Mouse (Mus musculus) limb, embryonic 10.5 days (tissue): Measurements from ENCODE around the gene Sumo2. TPM values are rescaled to one million over a fixed set of nuclear protein-coding genes. Genes with fewer than 3 reads are reported as not detected.

ENCODE experiments used
- DNase-seq: peaks from one replicate; pipeline ENCODE4 v3.0.0-alpha.2; 2017; ENCODE audit warnings: low spot score
- H3K27ac ChIP-seq: fragments of 300-500 bp; sonication (generic); 2 replicates; pipeline ENCODE4 v1.5.1; 2016; ENCODE audit warnings: mild to moderate bottlenecking
- H3K27me3 ChIP-seq: fragments of 300-500 bp; sonication (generic); 2 replicates; pipeline ENCODE4 v1.6.1; 2016; ENCODE audit warnings: low read depth, mild to moderate bottlenecking; ENCODE audit not compliant: poor library complexity, severe bottlenecking
- H3K36me3 ChIP-seq: fragments of 300-500 bp; sonication (generic); 2 replicates; pipeline ENCODE4 v1.6.1; 2016; ENCODE audit warnings: mild to moderate bottlenecking, moderate library complexity
- H3K4me1 ChIP-seq: fragments of 300-500 bp; sonication (generic); 2 replicates; pipeline ENCODE4 v1.6.1; 2016
- H3K4me3 ChIP-seq: fragments of 300-500 bp; sonication (generic); 2 replicates; pipeline ENCODE4 v1.5.1; 2016; ENCODE audit warnings: mild to moderate bottlenecking, moderate library complexity
- H3K9me3 ChIP-seq: fragments of 300-500 bp; sonication (generic); replicated peaks from 2 replicates; pipeline ENCODE4 v1.6.1; 2016; ENCODE audit warnings: mild to moderate bottlenecking
- WGBS: fragments of 180-500 bp; shearing (Covaris S2); methylation state at CpG from one replicate; pipeline ENCODE4 v1.1.7; 2016; 5-methylcytosine and 5-hydroxymethylcytosine counted together
- polyA plus RNA-seq: library from polyadenylated mRNA; unstranded; fragments of >200 nt; fragmentation: Nextera tagmentation; extraction: Ambion mirVana; gene quantifications from 2 replicates; pipeline ENCODE4 v1.2.1, GENCODE M21; 2016

Sumo2 gene
- polyA plus RNA-seq, 1 experiment from 2014 or later, result 1,406 TPM

DNA sequence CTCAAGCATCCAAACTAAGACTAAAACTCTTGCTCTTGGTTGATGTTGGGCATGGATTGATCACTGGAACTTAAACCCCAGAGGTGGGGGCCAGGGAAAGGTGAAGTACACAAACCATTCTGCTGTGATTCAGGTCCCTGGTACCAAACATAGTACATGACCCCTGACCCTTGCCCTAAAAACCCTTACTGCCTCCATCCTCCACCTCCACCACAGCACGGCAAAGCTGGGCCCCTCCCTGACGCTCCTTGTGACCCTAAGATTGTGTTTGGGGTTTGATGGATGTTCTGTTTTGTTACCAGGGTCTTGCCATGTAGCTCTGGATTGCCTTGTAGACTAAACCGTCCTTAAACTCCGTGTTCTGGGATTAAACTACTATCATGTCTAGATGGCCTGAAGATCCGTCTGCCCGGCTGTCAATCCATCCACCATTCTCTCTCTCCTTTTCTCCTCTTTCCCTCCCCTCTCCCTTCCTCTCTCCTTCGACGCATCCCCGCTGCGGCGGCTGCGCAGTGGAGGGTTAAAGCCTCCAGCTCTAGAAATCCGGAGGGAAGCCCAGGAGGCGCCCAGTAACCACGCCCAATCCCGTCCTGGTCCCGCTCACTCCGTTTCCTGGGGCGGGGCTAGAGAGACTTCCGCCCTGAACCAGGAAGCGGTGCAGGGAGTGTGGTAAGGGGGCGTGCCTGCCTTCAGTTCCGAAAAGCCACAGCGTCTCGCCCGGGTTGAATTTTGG is 60.9 kb downstream of the Sumo2 start, which contains the start of gene Armc7:
TSS of gene Armc7 (plus strand) at position 643 of the 733 bp plus-strand sequence.
- Histone ChIP-seq H3K27ac (peak within 1 kb of the TSS; percentile 85), H3K27me3 (no peaks in the 10 kb centered on the region), H3K4me1 (peaks cover 42% of the 10 kb centered on the region), H3K4me3 (peak within 1 kb of the TSS; percentile 85), H3K9me3 (no peaks in the 10 kb centered on the region), H3K36me3 (peaks cover 5% of the 10 kb centered on the region)
- under 1% methylated on average over 26 of the region's 26 CpGs for WGBS
- DNase-seq, result peak; percentile 94

GRCm38 (mm10) chr11:115473626-115474275 is 62.3 kb downstream of the Sumo2 start:
- WGBS, result 12% methylated on average over 15 of the region's 15 CpGs
- peaks cover 42% of the 10 kb centered on the region for H3K4me1 ChIP-seq
- peak; percentile 95 for DNase-seq
- peak overlapping the region; percentile 80 for H3K27ac ChIP-seq
- no peaks in the 10 kb centered on the region for H3K36me3 ChIP-seq
- no peaks in the 10 kb centered on the region for H3K9me3 ChIP-seq
- H3K4me3 ChIP-seq, result peak overlapping the region; percentile 37
- no peaks in the 10 kb centered on the region for H3K27me3 ChIP-seq

Other genes starting within 250 kb of the Sumo2 start
- 0.06 and 0.13 TPM in 2 replicates for gene Fads6, start 238.6 kb downstream of the Sumo2 start, polyA plus RNA-seq
- not detected in 2 replicates for gene Otop2, start 229.1 kb downstream of the Sumo2 start, polyA plus RNA-seq
- gene Ush1g, start 214.2 kb downstream of the Sumo2 start, polyA plus RNA-seq, result not detected in 2 replicates
- gene Otop3, start 201.5 kb downstream of the Sumo2 start, polyA plus RNA-seq, result not detected in 2 replicates
- gene Hid1, start 168.5 kb downstream of the Sumo2 start, polyA plus RNA-seq, result 2.8 and 2.9 TPM in 2 replicates
- 15.2 and 16.4 TPM in 2 replicates for gene Cdr2l, start 154.4 kb downstream of the Sumo2 start, polyA plus RNA-seq
- gene Mrpl58, start 132.5 kb downstream of the Sumo2 start, polyA plus RNA-seq, result 202 and 220 TPM in 2 replicates
- 862 and 900 TPM in 2 replicates for gene Atp5h, start 116.3 kb downstream of the Sumo2 start, polyA plus RNA-seq
- 13.6 and 18.3 TPM in 2 replicates for gene Kctd2, start 116.1 kb downstream of the Sumo2 start, polyA plus RNA-seq
- 0.18 and 0.26 TPM in 2 replicates for gene Trim80, start 95.7 kb downstream of the Sumo2 start, polyA plus RNA-seq
- 0.23 and 0.25 TPM in 2 replicates for gene Slc16a5, start 73.8 kb downstream of the Sumo2 start, polyA plus RNA-seq
- 7.0 and 9.9 TPM in 2 replicates for gene Armc7, start 60.6 kb downstream of the Sumo2 start, polyA plus RNA-seq
- gene Nt5c, start 44.4 kb downstream of the Sumo2 start, polyA plus RNA-seq, result 66.2 and 83.5 TPM in 2 replicates
- gene Jpt1, start 21.9 kb downstream of the Sumo2 start, polyA plus RNA-seq, result 483 and 492 TPM in 2 replicates
- gene Nup85, start 28.2 kb upstream of the Sumo2 start, polyA plus RNA-seq, result 257 and 275 TPM in 2 replicates
- 108 and 120 TPM in 2 replicates for gene Mrps7, start 67.6 kb upstream of the Sumo2 start, polyA plus RNA-seq
- 30.8 and 34.9 TPM in 2 replicates for gene Gga3, start 67.8 kb upstream of the Sumo2 start, polyA plus RNA-seq
- gene Mif4gd, start 76.7 kb upstream of the Sumo2 start, polyA plus RNA-seq, result 16.2 and 18.2 TPM in 2 replicates
- gene Slc25a19, start 92.0 kb upstream of the Sumo2 start, polyA plus RNA-seq, result 27.2 and 27.8 TPM in 2 replicates
- gene Grb2, start 172.3 kb upstream of the Sumo2 start, polyA plus RNA-seq, result 77.2 and 87.8 TPM in 2 replicates
- 30.6 and 37.7 TPM in 2 replicates for gene Tmem94, start 229.2 kb upstream of the Sumo2 start, polyA plus RNA-seq